Mouse (Mus musculus): Measurements from ENCODE around the gene Bmp8a.

DNA sequence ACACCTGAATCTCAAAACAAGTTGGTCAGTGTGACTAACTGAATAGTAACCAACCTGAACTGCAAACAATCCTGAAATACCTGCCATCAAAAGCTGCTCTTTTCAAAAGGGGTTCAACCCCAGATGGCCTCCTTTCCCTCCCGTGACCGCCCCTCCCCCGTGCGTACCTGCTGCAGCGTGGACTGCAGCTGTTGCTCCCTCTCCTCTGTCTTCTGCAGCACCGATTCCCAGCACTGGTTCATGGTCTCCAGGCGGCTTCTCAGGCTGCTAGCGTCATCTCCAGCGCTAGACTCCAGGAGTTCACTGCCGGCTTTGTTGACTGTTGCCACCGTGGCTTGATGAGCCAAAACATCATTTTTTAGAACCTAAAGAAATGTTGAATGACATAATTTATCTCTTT is 38.5 kb upstream of the Bmp8a start:
- TF ChIP-seq POLR2A (IDR thresholded peaks at IDR 0.05; ENCODE audit: insufficient read length, low read depth), result peak; percentile 25
- TF ChIP-seq MYOG (IDR thresholded peaks at IDR 0.05; ENCODE audit: control insufficient read depth in 1 of 3, insufficient read depth in 1 of 3, insufficient read length in 2 of 3, low read depth in 2 of 3), result no peak
- no peak for TF ChIP-seq SRF (IDR thresholded peaks at IDR 0.05; ENCODE audit: control insufficient read depth, insufficient read length, low read depth)
- no peak for TF ChIP-seq CEBPB (IDR thresholded peaks at IDR 0.05; ENCODE audit: insufficient read depth, poor library complexity, severe bottlenecking)
- TF ChIP-seq MYOD1 (IDR thresholded peaks at IDR 0.05; ENCODE audit: control insufficient read depth in 1 of 3, insufficient read length in 2 of 3, low read depth in 2 of 3), result peak in 1 of 3 experiments; percentile 16
- no peak for TF ChIP-seq TCF12 (IDR thresholded peaks at IDR 0.05; ENCODE audit: insufficient read depth, poor library complexity, severe bottlenecking)
- no peak for TF ChIP-seq MAX (IDR thresholded peaks at IDR 0.05; ENCODE audit: low read depth)

Measured in myocyte (in vitro differentiated cells).